Mouse (Mus musculus): ENCODE results near the gene Ap5z1.

DNA sequence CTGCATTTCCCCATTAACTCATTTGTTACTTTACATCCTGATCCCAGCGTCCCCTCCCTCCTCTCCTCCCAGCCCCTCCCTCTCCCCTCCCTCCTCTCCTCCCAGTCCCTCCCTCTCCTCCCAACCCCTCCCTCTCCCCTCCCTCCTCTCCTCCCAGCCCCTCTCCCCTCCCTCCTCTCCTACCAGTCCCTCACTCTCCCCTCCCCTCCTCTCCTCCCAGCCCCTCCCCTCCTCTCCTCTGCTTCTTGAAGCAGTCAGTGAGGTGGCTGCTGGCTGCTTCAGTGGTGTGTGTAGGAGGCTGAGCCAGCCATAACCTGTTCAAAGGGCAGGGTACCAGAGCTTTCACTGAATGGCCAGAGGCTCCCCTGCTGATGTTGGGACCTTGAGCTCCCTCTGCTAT, 12.0 kb upstream of the Ap5z1 start:
- TF ChIP-seq CTCF (IDR thresholded peaks at IDR 0.05; ENCODE audit: control insufficient read depth, insufficient read depth, insufficient read length), result no peak
- TF ChIP-seq MAX (IDR thresholded peaks at IDR 0.05), result no peak
